Mouse (Mus musculus): Measurements from ENCODE around the gene Prdx6. TPM values are rescaled to one million over a fixed set of nuclear protein-coding genes. Genes with fewer than 3 reads are reported as not detected.
A peak's percentile ranks its signal among the peaks of the same experiment; 100 is the strongest.

Prdx6 gene
- total and polyA plus RNA-seq, 2 experiments from 2014 or later: 90.3 to 159 TPM

DNA sequence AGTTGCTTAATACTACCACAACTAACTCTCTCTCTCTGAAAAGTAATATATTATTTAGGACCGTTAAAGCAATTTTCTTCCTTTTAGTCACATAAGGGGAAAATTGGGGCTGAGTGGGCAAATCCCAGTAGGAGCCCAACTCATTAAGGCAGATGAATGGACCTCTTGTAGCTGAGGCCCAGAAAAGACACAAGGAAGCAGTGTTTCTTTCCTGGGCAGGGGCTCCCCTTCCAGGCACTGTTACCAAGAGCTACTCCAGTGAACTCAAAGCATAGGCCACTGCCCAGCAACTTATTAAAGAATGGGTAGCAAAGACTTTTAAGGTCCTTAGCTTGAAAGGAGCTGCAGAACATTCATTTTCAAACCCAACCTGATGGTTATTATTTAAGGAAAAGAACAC lies 22.5 kb upstream of the Prdx6 start:
- Histone ChIP-seq H3K4me3 (ENCODE audit: low read depth, low read length) (no peak overlapping the region), H3K4me2 (ENCODE audit: low read depth, low read length, poor library complexity, severe bottlenecking) (no peak overlapping the region), H3K9me3 (ENCODE audit: low read length) (no peaks in the 10 kb centered on the region), H3K36me3 (ENCODE audit: insufficient read depth, low read length) (no peaks in the 10 kb centered on the region), H3K27me3 (ENCODE audit: insufficient read depth, low read length) (no peaks in the 10 kb centered on the region), H3K4me1 (ENCODE audit: insufficient read depth, low read length) (no peaks in the 10 kb centered on the region), H3K9ac (replicated peaks; ENCODE audit: low read length, poor library complexity, severe bottlenecking) (no peak overlapping the region), H3K27ac (ENCODE audit: low read depth, low read length) (no peak overlapping the region)
- TF ChIP-seq CTCF (IDR thresholded peaks at IDR 0.05): no peak
- 56% methylated on average over 1 of the region's 1 CpGs for WGBS
- 0 out of 2 replicates have a peak, but pooled peaks have one; percentile 62 for ATAC-seq (ENCODE audit: low FRiP score)
- DNase-seq (ENCODE audit: low spot score): peak; percentile 68

DNA sequence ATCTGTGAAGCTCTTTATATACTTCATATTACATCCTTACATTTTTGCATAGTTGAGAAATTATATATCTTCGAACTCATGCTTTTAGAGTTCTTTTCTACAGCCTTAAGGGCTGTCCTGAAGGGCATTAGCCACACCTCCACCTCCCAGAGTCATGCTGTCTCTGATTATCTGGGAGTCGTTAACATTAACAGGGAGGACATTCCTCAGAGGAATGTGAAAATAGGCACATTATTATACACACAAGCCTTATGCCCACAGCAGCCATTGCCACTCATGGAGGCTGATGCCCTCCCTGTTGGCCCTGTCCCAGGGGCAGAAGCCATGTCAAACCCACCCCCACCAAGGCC lies 20.4 kb upstream of the Prdx6 start:
- no peak for TF ChIP-seq CTCF (IDR thresholded peaks at IDR 0.05)
- 66% methylated on average over 2 of the region's 2 CpGs for WGBS
- no peak for ATAC-seq (ENCODE audit: low FRiP score)

DNA sequence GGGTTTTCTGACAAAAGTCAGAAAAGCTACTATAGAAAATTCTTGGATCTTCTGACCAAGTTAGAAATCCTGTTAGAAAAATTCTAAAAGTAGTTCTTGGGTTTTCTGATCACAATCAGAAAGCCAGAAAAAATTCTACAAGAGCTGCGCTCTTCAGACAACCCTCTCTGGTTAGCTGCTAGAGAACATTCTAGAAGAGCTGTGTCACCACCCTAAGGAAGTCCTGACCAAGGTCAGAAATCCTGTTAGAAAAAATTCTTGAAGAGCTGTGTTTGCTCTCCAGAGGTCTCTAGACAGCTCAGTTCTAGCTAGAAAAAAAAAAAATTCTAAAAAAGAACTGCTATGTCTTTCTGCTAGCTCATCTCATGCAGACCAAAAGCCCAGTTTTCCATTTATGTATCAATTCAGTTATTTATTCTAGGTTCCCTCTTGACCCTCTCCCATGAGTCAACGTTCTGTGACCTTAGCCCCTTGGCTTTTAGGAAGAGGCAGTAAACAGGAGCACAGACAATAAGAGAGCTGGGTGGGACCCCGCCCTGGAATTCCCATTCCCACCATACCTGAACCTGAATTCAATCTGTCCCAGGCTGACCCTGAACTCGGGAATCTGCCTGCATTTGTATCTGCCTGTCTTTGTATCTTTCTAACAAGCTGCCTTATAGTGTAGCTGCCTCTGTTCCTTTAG lies 19.9 kb upstream of the Prdx6 start:
- no peak overlapping the region for H3K27ac ChIP-seq (ENCODE audit: low read depth, low read length)
- no peaks in the 10 kb centered on the region for H3K36me3 ChIP-seq (ENCODE audit: insufficient read depth, low read length)
- no peak overlapping the region for H3K9ac ChIP-seq (replicated peaks; ENCODE audit: low read length, poor library complexity, severe bottlenecking)
- no peak overlapping the region for H3K4me2 ChIP-seq (ENCODE audit: low read depth, low read length, poor library complexity, severe bottlenecking)
- no peaks in the 10 kb centered on the region for H3K4me1 ChIP-seq (ENCODE audit: insufficient read depth, low read length)
- H3K27me3 ChIP-seq (ENCODE audit: insufficient read depth, low read length): no peaks in the 10 kb centered on the region
- no peaks in the 10 kb centered on the region for H3K9me3 ChIP-seq (ENCODE audit: low read length)
- TF ChIP-seq CTCF (IDR thresholded peaks at IDR 0.05): no peak
- DNase-seq (ENCODE audit: low spot score): no peak
- no peak for ATAC-seq (ENCODE audit: low FRiP score)
- WGBS: 84% methylated on average over 4 of the region's 4 CpGs
- H3K4me3 ChIP-seq (ENCODE audit: low read depth, low read length): no peak overlapping the region

More for the DNA sequence above, 20.4 kb upstream of the Prdx6 start:
- no peak overlapping the region for H3K27ac ChIP-seq (ENCODE audit: low read depth, low read length)
- H3K9ac ChIP-seq (replicated peaks; ENCODE audit: low read length, poor library complexity, severe bottlenecking): no peak overlapping the region
- no peak for DNase-seq (ENCODE audit: low spot score)
- H3K4me1 ChIP-seq (ENCODE audit: insufficient read depth, low read length): no peaks in the 10 kb centered on the region
- H3K36me3 ChIP-seq (ENCODE audit: insufficient read depth, low read length): no peaks in the 10 kb centered on the region
- H3K4me2 ChIP-seq (ENCODE audit: low read depth, low read length, poor library complexity, severe bottlenecking): no peak overlapping the region
- H3K27me3 ChIP-seq (ENCODE audit: insufficient read depth, low read length): no peaks in the 10 kb centered on the region
- no peak overlapping the region for H3K4me3 ChIP-seq (ENCODE audit: low read depth, low read length)
- no peaks in the 10 kb centered on the region for H3K9me3 ChIP-seq (ENCODE audit: low read length)

DNA sequence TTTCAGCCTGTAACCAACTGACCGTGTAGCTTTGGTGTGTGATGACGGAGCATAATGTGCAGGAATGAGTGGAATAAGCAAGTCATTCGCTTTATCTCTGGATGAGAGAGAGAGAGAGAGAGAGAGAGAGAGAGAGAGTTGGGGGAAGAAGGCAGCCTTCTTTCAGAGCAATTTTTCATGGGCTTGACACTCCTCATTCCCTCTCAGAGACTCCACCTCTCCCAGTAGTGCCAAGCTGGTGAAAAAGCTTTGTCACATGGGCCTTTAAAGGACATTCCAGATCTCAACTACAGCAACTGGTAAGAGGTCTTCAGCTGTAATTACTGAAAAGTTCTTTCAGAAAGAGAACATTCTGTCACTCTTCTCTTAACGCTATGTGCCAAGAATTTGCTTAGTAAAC lies 18.3 kb upstream of the Prdx6 start:
- Histone ChIP-seq H3K4me1 (ENCODE audit: insufficient read depth, low read length) (no peaks in the 10 kb centered on the region), H3K27ac (ENCODE audit: low read depth, low read length) (no peak overlapping the region), H3K36me3 (ENCODE audit: insufficient read depth, low read length) (no peaks in the 10 kb centered on the region), H3K4me2 (ENCODE audit: low read depth, low read length, poor library complexity, severe bottlenecking) (no peak overlapping the region), H3K4me3 (ENCODE audit: low read depth, low read length) (no peak overlapping the region), H3K27me3 (ENCODE audit: insufficient read depth, low read length) (no peaks in the 10 kb centered on the region), H3K9me3 (ENCODE audit: low read length) (no peaks in the 10 kb centered on the region), H3K9ac (replicated peaks; ENCODE audit: low read length, poor library complexity, severe bottlenecking) (no peak overlapping the region)
- ATAC-seq (ENCODE audit: low FRiP score): 0 out of 2 replicates have a peak, but pooled peaks have one; percentile 39
- DNase-seq (ENCODE audit: low spot score): peak; percentile 65
- TF ChIP-seq CTCF (IDR thresholded peaks at IDR 0.05): no peak
- WGBS: 78% methylated on average over 4 of the region's 4 CpGs

DNA sequence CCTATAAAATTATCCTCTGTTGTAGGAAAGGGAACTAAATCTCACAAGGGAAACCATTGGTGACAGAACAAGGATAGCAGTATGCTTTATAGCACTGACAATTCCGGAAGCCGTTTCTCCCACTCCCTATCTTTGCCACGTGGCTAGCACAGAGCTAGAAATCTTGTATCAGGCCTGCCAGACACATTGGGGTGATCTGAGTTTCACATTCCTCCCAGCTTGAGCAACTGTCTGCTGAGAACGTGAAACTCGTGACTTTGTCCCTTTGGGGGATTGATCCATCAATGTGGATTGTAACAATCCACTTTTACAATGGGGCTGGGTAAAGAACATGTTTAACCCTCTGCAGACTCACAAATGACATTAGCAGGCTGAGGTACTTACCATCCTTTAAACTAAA lies 17.9 kb upstream of the Prdx6 start:
- Histone ChIP-seq H3K9me3 (ENCODE audit: low read length) (no peaks in the 10 kb centered on the region), H3K27me3 (ENCODE audit: insufficient read depth, low read length) (no peaks in the 10 kb centered on the region), H3K4me2 (ENCODE audit: low read depth, low read length, poor library complexity, severe bottlenecking) (no peak overlapping the region), H3K4me3 (ENCODE audit: low read depth, low read length) (no peak overlapping the region), H3K9ac (replicated peaks; ENCODE audit: low read length, poor library complexity, severe bottlenecking) (no peak overlapping the region), H3K27ac (ENCODE audit: low read depth, low read length) (no peak overlapping the region), H3K4me1 (ENCODE audit: insufficient read depth, low read length) (no peaks in the 10 kb centered on the region), H3K36me3 (ENCODE audit: insufficient read depth, low read length) (no peaks in the 10 kb centered on the region)
- TF ChIP-seq CTCF (IDR thresholded peaks at IDR 0.05): no peak
- 50% methylated on average over 5 of the region's 5 CpGs for WGBS
- ATAC-seq (ENCODE audit: low FRiP score) (no peak), DNase-seq (ENCODE audit: low spot score) (no peak)

DNA sequence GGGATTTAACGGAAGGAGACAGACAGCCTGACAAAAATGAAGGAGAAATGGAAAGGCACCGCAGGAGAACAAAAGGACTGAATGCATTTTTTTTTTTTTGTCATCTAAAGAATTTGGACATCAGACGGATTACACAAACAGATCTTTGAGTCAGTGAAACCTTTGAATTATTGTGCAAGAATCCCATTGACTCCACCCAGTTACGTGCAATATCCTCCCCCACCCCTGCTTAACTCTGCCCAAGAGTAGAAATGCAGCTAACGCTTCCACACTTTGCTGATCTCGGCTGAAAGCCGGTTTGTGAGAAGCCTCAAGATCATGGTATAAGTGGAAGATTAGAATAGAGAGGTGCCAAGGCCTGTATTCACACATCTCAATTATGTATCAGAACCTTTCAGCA lies 17.1 kb upstream of the Prdx6 start:
- H3K9ac ChIP-seq (replicated peaks; ENCODE audit: low read length, poor library complexity, severe bottlenecking): no peak overlapping the region
- no peaks in the 10 kb centered on the region for H3K9me3 ChIP-seq (ENCODE audit: low read length)
- H3K27ac ChIP-seq (ENCODE audit: low read depth, low read length): no peak overlapping the region
- no peak for ATAC-seq (ENCODE audit: low FRiP score)
- no peak for TF ChIP-seq CTCF (IDR thresholded peaks at IDR 0.05)
- no peak overlapping the region for H3K4me3 ChIP-seq (ENCODE audit: low read depth, low read length)
- no peaks in the 10 kb centered on the region for H3K27me3 ChIP-seq (ENCODE audit: insufficient read depth, low read length)
- no peaks in the 10 kb centered on the region for H3K36me3 ChIP-seq (ENCODE audit: insufficient read depth, low read length)
- H3K4me1 ChIP-seq (ENCODE audit: insufficient read depth, low read length): no peaks in the 10 kb centered on the region
- DNase-seq (ENCODE audit: low spot score): no peak
- 39% methylated on average over 7 of the region's 7 CpGs for WGBS
- no peak overlapping the region for H3K4me2 ChIP-seq (ENCODE audit: low read depth, low read length, poor library complexity, severe bottlenecking)

Data from midbrain, postnatal 0 days (tissue).